Mouse (Mus musculus) monocyte, adult 5-6 weeks (primary cell): ENCODE results near the gene Sit1. TPM values are rescaled to one million over a fixed set of nuclear protein-coding genes. Genes with fewer than 3 reads are reported as not detected.

Experiments
- ATAC-seq: fragments of 153-309, 156-312 bp; replicated peaks from 2 replicates; pipeline ENCODE4 v1.8.0; 2017; ENCODE audit warnings: mild to moderate bottlenecking; ENCODE audit not compliant: low TSS enrichment, insufficient number of reproducible peaks, severe bottlenecking, poor library complexity, low FRiP score
- total RNA-seq: library from RNA; stranded (forward); fragments of 200-1000, 200-491, 200-594 nt; gene quantifications from 3 replicates; pipeline ENCODE4 v1.2.3, GENCODE M21; 2017

Sit1 gene
- total RNA-seq, 1 experiment from 2014 or later, result 5.0 TPM

DNA sequence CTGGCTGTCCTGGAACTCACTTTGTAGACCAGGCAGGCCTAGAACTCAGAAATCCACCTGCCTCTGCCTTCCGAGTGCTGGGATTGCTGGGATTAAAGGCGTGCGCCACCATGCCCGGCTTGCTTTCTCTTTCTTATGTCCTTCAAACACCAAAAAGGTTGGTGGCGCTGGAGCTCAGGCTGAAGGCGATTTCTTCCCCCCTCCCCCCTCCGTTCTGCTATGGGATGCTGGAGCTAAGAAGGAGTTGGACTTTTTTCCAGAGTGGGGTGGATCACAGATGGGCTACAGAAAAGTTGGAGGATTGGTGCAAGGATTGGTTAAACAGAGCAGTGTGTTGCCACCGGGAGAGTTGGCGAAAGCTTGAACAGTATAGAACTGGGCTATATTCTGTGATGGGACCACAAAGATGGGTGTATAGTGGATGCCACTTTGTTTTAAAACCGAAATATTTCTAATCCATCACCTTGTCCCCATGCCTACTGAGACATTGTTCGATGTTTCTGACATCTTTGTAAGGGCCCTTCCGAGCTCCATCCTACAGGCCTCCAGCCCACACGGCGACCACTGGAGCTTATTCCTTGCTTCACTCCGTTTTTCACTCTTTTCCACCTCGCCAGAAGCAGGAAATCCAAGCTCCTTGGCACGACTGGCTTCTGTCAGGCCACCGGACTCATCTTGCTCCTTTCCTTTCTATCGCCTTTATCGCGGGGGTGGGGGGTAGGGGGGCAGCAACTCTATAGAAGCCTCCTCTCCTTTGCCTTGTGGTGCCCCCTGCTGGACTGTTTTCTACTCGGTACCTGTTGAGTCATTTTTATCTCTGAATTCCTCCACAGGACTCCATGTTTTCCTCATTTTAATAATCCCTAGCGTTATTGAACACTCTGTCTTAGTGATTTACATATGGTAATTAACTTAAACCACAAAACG is 4.4 kb downstream of the Sit1 start:
- no peak for ATAC-seq

DNA sequence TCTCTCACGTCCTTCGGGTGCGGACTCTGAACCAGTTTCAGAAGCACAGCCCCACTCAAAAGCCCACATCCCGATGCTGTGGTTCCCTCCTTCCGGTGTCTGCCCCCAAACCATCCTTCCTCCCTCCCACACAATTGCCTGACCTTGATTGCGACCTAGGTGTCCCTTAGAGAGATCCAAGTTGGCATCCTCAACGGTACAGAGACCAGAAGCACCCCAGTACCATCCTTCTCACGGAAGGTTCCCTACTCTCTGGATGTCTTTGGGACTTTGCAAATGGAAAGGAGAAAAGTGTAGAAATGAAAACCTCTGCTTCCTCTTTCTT is 5.0 kb downstream of the Sit1 start:
- no peak for ATAC-seq

DNA sequence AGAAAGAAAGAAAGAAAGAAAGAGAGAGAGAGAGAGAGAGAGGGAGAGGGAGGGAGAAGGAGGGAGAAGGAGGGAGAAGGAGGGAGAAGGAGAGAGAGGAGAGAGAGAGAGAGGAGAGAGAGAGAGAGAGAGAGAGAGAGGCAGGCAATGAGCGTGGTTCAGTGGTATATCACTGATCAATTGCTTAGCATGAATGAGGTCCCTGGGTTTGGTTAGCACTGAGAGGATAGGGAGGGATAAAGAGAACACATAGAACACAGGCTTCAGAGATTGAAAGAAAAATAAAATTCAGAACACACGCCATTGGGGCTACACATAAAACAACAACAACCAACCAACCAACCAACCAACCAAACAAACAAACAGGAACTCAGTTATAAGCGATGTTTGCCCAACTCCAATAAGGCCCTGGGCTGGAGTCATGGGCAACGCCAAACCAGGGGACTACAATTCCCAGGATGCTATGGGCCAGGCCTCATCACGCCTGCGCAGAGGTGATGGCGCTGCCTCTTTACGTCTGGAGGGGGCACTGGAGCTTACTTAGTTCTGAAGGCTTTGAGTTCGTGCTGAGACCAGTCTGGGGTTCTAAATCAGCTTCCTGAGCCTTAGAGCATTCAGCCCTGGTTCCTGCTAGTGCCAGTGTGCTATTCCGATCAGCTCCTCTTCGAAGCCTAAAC is 5.5 kb downstream of the Sit1 start:
- ATAC-seq, result peak; percentile 95

DNA sequence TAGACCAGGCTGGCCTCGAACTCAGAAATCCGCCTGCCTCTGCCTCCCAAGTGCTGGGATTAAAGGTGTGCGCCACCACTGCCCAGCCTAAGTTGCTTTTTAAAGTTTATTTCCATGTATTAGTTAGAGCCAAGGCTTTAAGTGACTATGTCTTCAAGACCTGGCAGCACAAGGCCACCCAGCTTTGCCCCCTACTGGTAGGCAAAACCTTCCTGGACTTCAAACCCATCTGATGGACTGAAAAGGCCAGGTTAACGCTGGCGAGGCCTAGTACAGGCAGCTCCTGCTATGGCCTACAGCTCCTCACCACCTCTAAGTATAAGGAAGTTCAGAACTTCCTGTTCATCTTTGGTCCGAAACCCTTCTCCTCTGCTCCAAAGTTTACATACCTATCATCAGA is 6.9 kb downstream of the Sit1 start:
- no peak for ATAC-seq

DNA sequence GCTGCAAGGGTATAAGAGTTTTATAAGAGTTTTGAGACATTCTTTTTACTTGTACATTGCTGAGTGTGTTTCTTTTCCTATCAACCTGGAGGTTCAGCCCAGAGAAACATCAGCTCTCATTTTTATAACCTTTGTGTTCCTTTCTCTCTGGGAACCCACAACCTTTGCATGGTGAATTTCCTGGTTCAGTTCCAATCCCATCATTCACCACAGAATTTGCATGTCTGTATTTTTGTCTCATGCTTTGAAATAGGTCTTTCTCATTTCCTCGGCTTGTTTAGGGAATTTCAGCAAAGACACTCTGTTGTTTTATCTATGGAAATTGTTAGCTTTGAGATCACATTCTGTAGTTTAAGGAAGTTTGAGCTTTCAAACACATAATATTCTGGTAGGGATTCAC is 9.9 kb downstream of the Sit1 start:
- ATAC-seq, result no peak

DNA sequence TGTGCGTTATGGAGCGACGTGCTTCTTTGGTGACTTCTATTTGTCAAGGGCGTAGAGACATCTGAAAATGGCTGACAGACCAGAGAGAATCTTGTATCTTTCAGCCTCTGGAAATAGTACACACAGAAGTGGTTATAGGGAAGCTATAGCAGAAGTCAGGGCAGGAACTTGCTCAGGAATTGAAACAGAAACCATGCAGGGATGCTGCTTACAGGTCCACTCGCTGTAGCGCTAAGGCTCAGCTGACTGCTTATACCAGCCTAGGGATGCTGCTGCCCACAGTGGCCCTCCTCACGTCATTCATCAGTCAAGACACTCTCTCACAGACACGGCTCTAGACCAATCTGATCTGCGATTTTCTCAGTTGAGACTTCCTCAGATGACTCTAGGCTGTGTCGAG is 13.2 kb downstream of the Sit1 start:
- peak; percentile 60; the same call in 1 of the 2 replicates for ATAC-seq

DNA sequence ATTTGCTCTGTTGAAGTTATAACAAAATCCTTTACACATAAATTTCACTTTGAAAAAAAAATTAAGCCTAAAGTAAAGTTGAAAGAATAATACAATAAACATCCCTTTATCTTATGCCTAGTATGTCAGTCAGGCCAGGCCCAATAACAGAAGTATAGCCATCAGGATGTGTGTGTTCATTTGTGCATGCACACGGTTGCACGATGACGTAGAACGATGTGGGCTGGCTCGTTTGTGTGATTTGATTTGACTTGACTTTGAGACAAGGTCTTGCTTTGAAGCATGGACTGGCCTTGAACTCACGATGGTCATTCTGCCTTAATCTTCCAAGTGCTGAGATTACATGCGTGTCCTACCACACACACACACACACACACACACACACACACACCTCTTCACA is 16.7 kb downstream of the Sit1 start:
- no peak for ATAC-seq

DNA sequence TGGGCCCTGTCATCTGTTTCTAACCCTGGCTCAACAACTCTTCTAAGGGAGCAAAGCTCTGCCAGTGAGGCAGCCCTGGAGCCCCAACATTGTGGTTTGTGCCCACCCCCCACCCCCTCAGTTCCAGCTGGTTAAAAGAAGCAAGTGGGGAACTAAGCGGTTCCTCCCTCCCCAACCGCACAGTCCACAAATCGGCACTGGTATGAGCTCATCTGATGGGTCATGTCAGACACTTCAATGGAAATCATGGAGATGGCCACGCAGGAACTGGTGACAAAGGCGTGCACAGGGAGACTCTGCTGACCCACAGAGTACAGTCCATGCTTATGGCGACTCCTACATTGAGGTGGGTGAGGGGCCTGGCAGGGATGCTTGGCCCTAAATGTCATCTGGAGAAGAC is 17.6 kb downstream of the Sit1 start:
- no peak for ATAC-seq

DNA sequence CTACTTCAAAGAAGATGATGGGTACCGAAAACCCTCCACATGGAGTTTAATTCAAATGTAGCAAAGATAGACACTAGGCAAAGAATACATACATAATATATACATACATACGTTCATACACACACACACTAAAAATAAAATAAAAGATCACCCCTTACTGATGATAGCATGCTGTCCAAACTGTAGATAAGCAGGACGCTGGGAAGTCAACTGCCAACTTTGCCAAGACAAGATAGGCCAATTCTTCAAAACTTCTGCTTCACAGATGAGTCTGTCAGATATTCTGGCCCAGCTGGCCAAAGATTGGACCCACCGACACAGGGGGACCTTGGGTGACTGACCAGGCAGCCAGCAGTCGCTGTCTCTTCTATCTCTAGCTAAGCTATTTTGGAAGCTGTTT is 20.4 kb downstream of the Sit1 start:
- no peak for ATAC-seq

DNA sequence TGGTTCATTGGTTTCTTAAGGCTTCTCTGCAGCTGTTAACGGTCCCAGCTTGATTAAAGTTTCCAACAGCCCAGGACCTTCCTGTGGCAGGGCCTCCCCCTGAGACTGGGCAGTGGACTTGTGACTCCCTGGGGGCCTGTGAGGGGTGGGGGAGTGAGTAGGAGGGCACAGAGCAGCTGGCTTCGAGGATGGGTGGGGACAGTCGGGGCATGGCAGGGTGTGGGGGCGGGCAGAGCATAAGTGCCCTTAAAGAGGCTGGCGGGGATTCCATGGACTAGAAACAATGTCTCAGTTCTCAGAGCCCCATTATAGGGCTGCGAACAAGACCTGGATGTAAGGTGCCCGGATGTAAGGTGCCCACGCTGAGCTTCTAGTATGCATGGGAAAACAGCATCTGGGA is 26.4 kb downstream of the Sit1 start:
- no peak for ATAC-seq

DNA sequence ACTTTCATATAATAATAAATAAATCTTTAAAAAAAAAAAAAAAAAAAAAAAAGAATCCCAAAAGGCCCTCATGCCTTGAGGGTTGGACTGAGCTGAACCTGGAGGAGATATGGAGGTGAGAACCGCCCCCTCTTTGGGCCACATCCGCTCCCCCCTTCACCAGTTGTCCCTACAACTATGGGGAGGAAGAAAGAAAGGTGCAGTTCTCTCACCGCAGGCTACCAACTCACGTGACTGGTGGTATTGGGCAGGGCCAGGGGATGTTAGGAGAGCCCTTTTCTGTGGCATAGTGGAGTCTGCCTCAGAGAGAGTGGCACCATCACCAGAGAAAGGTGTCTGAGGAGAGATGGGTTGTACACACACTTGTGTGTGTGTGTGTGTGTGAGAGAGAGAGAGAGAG is 27.1 kb downstream of the Sit1 start:
- ATAC-seq, result peak; percentile 37; the same call in 1 of the 2 replicates

DNA sequence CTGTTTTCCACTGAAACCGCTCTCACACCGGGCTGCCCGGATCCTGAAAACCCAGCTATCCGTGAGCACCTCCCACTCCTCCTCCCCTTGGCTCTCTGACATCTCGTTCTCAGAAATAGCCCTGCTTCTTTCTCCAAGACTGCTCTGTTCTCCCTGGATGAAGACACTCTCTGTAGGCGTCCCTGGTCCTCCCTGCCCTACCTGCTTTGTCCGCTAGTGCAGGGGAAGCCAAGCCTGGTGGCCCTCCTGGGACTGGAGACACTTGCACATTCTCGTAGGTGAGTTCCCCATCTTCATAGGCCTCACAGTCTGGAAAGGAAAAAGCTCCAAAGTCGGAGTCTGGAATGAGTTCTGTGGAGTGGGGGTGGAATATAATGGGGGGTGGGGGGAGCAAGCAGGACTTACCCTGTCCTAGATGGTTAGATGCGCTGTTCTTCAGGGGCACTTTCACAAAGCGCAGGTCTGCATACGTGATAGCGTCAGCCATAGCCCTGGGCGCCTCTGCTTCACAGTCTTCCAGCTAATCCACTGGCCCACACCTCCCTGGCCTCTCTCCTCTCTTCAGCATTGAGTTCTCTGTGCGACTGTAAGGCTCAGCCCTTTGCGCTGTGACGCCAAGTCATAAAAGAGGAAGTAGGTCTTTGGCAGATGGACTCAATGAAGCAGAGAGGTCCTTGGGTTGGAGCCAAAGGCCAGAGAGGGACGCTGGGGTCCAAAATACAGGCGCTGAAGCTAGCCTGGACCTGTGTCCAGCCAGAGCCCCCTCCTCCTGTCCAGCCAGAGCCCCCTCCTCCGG is 29.3 kb downstream of the Sit1 start, which contains the start of gene Cd72:
TSS of gene Cd72 (minus strand) at position 588 of the 796 bp plus-strand sequence.
- peak; percentile 74 for ATAC-seq

DNA sequence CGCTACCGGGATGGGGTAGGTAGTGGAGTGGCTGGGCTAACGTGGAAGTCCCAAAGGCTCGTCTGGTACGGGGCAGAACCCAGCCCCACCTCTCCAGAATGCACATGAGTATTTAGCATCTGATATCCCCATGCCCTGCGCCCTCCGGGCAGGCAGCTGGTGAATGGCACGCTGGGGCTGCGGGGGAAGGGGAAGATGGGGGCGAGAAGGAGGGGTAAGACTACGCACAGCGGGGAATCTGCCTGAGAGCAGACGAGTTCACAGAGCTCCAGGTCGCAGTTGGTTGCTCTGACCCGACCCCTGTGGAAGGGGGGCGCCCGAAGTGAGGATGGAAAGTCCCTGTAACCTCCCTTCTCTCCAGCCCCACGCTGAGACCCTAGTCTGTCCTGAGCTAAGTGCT is 30.1 kb downstream of the Sit1 start:
- no peak for ATAC-seq

DNA sequence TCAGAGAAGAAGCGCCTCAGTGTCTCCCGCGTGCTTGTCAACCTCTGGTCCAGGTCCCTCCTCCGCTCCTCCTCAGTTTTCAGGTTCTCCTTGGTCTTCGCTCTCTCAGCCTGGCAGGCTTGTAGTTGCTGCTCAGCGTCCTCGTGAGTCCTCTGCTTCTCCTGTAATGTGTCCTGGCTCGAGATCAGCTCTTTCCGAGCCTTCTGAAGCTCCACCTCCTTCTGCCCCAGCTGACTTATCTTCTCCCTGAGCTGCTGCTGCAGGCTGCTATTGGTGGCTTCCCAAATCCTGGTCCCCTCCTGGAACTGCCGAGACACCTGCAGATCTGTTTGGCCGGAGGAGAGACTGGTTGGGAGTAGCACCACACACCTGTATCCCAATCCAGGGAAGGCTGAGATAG is 31.2 kb downstream of the Sit1 start:
- no peak for ATAC-seq

DNA sequence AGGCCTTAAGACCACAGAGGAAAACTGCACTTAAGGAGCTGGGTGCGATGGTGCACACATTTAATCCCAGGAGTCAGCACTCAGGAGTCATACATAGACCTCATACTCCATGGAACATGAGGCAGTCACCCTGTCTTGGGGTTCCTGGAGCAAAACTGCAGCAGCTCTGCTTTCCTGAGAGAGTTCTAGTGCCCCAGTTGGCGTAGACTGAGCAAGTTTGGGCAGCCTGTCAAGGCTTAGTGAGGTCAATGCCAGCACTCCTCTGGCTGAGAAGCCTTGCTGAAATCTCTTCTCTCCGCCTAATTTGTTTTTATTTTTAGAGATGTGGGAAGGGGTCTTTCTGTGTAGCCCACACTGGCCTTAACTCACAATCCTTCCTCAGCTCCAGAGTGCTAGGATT is 35.0 kb downstream of the Sit1 start:
- no peak for ATAC-seq

DNA sequence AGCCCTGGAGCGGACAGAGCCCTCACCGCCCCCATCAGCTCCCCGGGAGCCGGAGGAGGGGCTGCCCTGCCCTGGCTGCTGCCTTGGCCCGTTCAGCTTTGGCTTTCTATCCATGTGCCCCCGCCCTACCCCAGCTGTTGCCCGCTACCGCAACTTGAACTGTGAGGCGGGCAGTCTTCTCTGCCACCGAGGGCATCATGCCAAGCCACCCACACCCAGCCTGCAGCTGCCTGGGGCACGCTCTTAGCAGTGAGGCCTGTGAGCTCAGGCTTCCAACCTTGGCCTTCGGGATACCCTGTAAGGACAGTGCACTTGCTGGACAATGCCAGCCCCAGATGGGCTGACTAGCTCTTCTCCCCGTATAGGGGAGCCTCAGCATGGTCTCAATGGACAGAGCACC is 36.3 kb downstream of the Sit1 start:
- no peak for ATAC-seq

DNA sequence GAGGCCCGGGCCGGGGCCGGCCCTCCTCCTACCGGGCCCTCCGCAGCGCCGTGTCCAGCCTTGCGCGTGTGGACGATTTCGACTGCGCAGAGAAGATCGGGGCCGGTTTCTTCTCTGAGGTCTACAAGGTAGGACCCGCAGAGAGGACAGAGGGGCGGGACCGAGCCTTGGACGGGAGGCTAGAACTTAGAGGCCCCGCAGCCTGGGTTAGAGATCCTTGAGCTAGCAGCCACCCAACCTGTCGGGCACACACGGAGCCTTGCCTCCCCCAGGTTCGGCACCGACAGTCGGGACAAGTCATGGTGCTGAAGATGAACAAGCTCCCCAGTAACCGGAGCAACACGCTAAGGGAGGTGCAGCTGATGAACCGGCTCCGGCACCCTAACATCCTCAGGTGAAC is 40.0 kb downstream of the Sit1 start:
- ATAC-seq, result no peak

DNA sequence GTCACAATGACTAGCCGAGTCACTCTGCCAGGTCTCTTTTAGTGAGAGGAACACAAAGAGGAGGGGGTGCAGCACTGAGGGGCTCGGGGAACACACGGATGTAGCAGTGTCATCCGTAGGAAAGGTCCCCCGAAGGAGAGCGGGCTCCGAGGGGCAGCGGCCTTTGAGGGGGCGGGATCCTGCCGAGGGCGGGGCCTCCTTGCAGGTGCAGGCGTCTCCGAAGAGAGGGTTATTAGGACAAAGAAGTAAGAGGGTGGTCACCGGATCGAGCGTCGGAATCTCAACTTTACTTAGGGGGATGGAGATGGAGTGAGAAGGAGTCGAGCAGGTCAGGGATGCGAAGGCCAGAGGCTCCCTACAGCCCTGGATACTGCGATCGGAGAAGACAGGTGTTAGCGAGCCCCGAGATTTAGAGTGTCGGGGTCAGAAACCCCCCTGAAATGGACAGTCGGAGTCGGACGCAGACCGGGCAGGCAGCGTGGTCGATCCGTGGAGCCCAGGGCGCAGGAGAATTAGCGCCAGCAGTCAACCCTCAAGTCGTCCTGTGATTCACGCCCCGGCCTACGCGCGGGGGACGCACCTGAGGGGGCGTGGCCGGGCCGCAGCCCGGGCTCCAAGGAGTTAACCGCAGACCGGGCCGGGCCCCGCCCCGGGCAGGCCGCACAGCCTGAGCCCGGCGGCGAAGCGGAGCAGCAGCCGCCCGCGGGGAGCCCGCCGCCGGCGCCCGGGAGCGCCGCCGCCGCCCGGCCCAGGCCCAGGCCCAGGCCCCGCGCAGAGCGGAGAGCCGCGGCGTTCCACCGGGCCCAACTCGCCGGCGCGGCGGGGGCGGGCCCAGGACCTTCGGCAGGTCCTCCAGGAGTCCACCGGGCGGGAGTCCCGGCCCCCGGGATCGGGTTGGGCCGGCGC is 40.8 kb downstream of the Sit1 start:
- ATAC-seq, result no peak
